In the genomic region with DNA sequence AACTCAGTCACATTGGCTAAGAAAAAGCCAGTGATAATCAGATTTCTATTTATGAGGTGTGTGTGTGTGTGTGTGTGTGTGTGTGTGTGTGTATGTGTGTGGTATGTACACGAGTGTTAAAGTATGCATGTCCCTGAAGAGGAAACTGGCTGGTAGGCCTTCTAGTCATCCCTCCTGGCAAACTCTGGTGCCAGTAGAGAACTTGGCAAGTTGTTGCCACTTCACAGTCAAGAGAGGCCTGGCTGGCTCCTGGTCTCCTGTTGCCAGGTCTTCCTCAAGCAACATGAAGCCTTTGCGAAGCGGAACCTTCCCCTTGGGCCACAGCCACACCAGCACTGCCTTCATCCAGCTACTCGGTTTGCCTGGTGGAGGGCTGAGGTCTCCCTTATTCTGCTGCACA, we compare ENCODE assay signal across 7 mouse cellular contexts. TPM values are rescaled to one million over a fixed set of nuclear protein-coding genes. Genes with fewer than 3 reads are reported as not detected.
DNase-seq lines count a peak whose midpoint lies in the region; ATAC-seq lines count a peak whose summit lies in the region.

No protein-coding gene starts in this region.

- H3K9ac ChIP-seq in midbrain, embryonic 16.5 days (ENCODE audit: low read depth, low read length), result no peak overlapping the region
- H3K9ac ChIP-seq in midbrain, embryonic 13.5 days (replicated peaks), result no peak overlapping the region

- H3K27ac ChIP-seq in midbrain, embryonic 16.5 days (ENCODE audit: low read length), result no peak overlapping the region
- no peak overlapping the region for H3K27ac ChIP-seq in midbrain, embryonic 13.5 days

- peaks cover 4% of the 10 kb centered on the region; the same call in 1 of the 2 replicates for H3K9me3 ChIP-seq in midbrain, embryonic 16.5 days (replicated peaks; ENCODE audit: control insufficient read depth, low read length, poor library complexity, severe bottlenecking)
- H3K9me3 ChIP-seq in midbrain, embryonic 13.5 days, result no peaks in the 10 kb centered on the region

- H3K27me3 ChIP-seq in midbrain, embryonic 16.5 days (ENCODE audit: control insufficient read depth, insufficient read depth, low read depth, low read length), result no peaks in the 10 kb centered on the region
- H3K27me3 ChIP-seq in midbrain, embryonic 13.5 days, result no peaks in the 10 kb centered on the region

- DNase-seq in cerebellum, postnatal 25 days, result peak; percentile 58 to 69
- peak; percentile 48 to 65 for DNase-seq in heart, adult 9 months (ENCODE audit: low spot score in 2 of 2)
- DNase-seq in right cerebral cortex, postnatal 14 days, result peak; percentile 21
- no peak for DNase-seq in B cell, adult 2 months
- DNase-seq in spleen, postnatal 4 days (ENCODE audit: low spot score in 2 of 2), result no peak

- H3K4me3 ChIP-seq in midbrain, embryonic 16.5 days (ENCODE audit: low read depth, low read length), result no peak overlapping the region
- H3K4me3 ChIP-seq in midbrain, embryonic 13.5 days (replicated peaks), result no peak overlapping the region

- WGBS in midbrain, embryonic 16.5 days, result 91% methylated on average over 4 of the region's 4 CpGs
- 90% methylated on average over 4 of the region's 4 CpGs for WGBS in midbrain, embryonic 13.5 days

- peaks cover 5% of the 10 kb centered on the region for H3K4me1 ChIP-seq in midbrain, embryonic 16.5 days (ENCODE audit: control insufficient read depth, insufficient read depth, low read length)
- H3K4me1 ChIP-seq in midbrain, embryonic 13.5 days (replicated peaks), result peaks cover 14% of the 10 kb centered on the region

- H3K4me2 ChIP-seq in midbrain, embryonic 16.5 days (ENCODE audit: low read length), result no peak overlapping the region
- H3K4me2 ChIP-seq in midbrain, embryonic 13.5 days (replicated peaks), result no peak overlapping the region

- H3K36me3 ChIP-seq in midbrain, embryonic 16.5 days (ENCODE audit: control insufficient read depth, insufficient read depth, low read length), result no peaks in the 10 kb centered on the region
- H3K36me3 ChIP-seq in midbrain, embryonic 13.5 days, result no peaks in the 10 kb centered on the region

- peak; percentile 52; the same call in 1 of the 2 replicates for ATAC-seq in midbrain, embryonic 16.5 days
- ATAC-seq in midbrain, embryonic 13.5 days, result no peak

RNA-seq across cellular contexts. Expression of a gene that starts 44.9 kb away (rescaled TPM):
- 29.6 and 34.9 TPM in 2 replicates for polyA plus RNA-seq in midbrain, embryonic 16.5 days (2015; fragmentation: Nextera tagmentation; extraction: Ambion mirVana)
- 44.6 and 44.9 TPM in 2 replicates for polyA plus RNA-seq in midbrain, embryonic 13.5 days (2015; fragmentation: Nextera tagmentation; extraction: Ambion mirVana)

Comparison
In these comparisons a context has a peak if more than half of its experiments do, and no peak if none do; other contexts are left out.
1. DNase-seq: peak in cerebellum, postnatal 25 days (2 of 2), heart, adult 9 months (2 of 2) and right cerebral cortex, postnatal 14 days (single experiment); none in B cell, adult 2 months (0 of 2) and spleen, postnatal 4 days (0 of 2).